Mouse (Mus musculus) midbrain, postnatal 0 days (tissue): Measurements from ENCODE around the gene Usp10. TPM values are rescaled to one million over a fixed set of nuclear protein-coding genes. Genes with fewer than 3 reads are reported as not detected.

Source experiments
- ATAC-seq: fragments of 200-750 bp; cut with Nextera tagmentation; 2 replicates; pipeline ENCODE4 v1.8.0; 2017; ENCODE audit warnings: moderate number of reproducible peaks, mild to moderate bottlenecking, moderate TSS enrichment, moderate library complexity; ENCODE audit not compliant: low FRiP score
- DNase-seq: peaks from one replicate; pipeline ENCODE4 v3.0.0-alpha.2; 2015; ENCODE audit warnings: low spot score
- H3K27ac ChIP-seq: fragments of 300-500 bp; sonication (generic); 2 replicates; pipeline ENCODE4 v1.5.1; 2014; ENCODE audit warnings: low read depth, mild to moderate bottlenecking, low read length, mixed read lengths
- H3K27me3 ChIP-seq: fragments of 300-500 bp; sonication (generic); 2 replicates; pipeline ENCODE4 v1.6.1; 2014; ENCODE audit warnings: low read length, control low read depth, mixed read lengths; ENCODE audit not compliant: insufficient read depth
- H3K36me3 ChIP-seq: fragments of 300-500 bp; sonication (generic); 2 replicates; pipeline ENCODE4 v1.6.1; 2014; ENCODE audit warnings: low read length, control low read depth, mixed read lengths; ENCODE audit not compliant: insufficient read depth
- H3K4me1 ChIP-seq: fragments of 300-500 bp; sonication (generic); 2 replicates; pipeline ENCODE4 v1.6.1; 2014; ENCODE audit warnings: mild to moderate bottlenecking, control low read depth, antibody characterized with exemption, low read length, mixed read lengths; ENCODE audit not compliant: insufficient read depth
- H3K4me2 ChIP-seq: fragments of 300-500 bp; sonication (generic); 2 replicates; pipeline ENCODE4 v1.6.1; 2014; ENCODE audit warnings: low read depth, mild to moderate bottlenecking, low read length, mixed read lengths; ENCODE audit not compliant: poor library complexity, severe bottlenecking
- H3K4me3 ChIP-seq: fragments of 300-500 bp; sonication (generic); 2 replicates; pipeline ENCODE4 v1.5.1; 2014; ENCODE audit warnings: low read depth, mild to moderate bottlenecking, low read length, moderate library complexity
- H3K9ac ChIP-seq: fragments of 300-500 bp; sonication (generic); replicated peaks from 2 replicates; pipeline ENCODE4 v1.6.1; 2014; ENCODE audit warnings: mild to moderate bottlenecking, low read length, moderate library complexity, mixed read lengths; ENCODE audit not compliant: poor library complexity, severe bottlenecking
- H3K9me3 ChIP-seq: fragments of 300-500 bp; sonication (generic); 2 replicates; pipeline ENCODE4 v1.6.1; 2016; ENCODE audit warnings: low read length, control low read depth
- CTCF ChIP-seq: IDR thresholded peaks from 2 replicates; pipeline ENCODE4 v1.5.1; 2016; ENCODE audit warnings: antibody characterized with exemption, mild to moderate bottlenecking
- WGBS: fragments of 180-500 bp; shearing (Covaris S2); extraction: QIAGEN DNeasy Blood & Tissue Kit; methylation state at CpG from one replicate; pipeline ENCODE4 v1.1.7; 2014; 5-methylcytosine and 5-hydroxymethylcytosine counted together
- polyA plus RNA-seq: library from polyadenylated mRNA; unstranded; fragments of >200 nt; fragmentation: Nextera tagmentation; extraction: Ambion mirVana; gene quantifications from 2 replicates; pipeline ENCODE4 v1.2.1, GENCODE M21; 2015
- total RNA-seq: library from RNA; depleted of rRNA; stranded (reverse); fragments of >200 nt; gene quantifications from 2 replicates; pipeline ENCODE4 v1.2.3, GENCODE M21; 2014; rRNA removed

Usp10 gene
- total RNA-seq (88.5 and 88.8 TPM in 2 replicates), polyA plus RNA-seq (93.6 and 94.6 TPM in 2 replicates)

GRCm38 (mm10) chr8:119909944-119910546 lies at the start of gene Usp10:
Usp10 (plus strand) TSS chr8:119910360.
- Histone ChIP-seq H3K4me1 (peaks cover 23% of the 10 kb centered on the region), H3K27me3 (no peaks in the 10 kb centered on the region), H3K36me3 (no peaks in the 10 kb centered on the region), H3K4me2 (peak within 1 kb of the TSS; percentile 74), H3K9ac (peak within 1 kb of the TSS; percentile 92), H3K9me3 (no peaks in the 10 kb centered on the region), H3K4me3 (peak within 1 kb of the TSS; percentile 50), H3K27ac (peak within 1 kb of the TSS; percentile 89)
- ATAC-seq (0 out of 2 replicates have a peak, but pooled peaks have one; percentile 24), DNase-seq (peak; percentile 44)
- TF ChIP-seq CTCF: no peak
- WGBS: 23% methylated on average over 13 of the region's 13 CpGs

GRCm38 (mm10) chr8:119861706-119862389 lies 48.3 kb upstream of the Usp10 start, which contains the start of gene Klhl36:
Klhl36 (plus strand) TSS chr8:119862266.
- H3K4me2 ChIP-seq: peak within 1 kb of the TSS; percentile 86
- peak within 1 kb of the TSS; percentile 87 for H3K9ac ChIP-seq
- H3K27me3 ChIP-seq: no peaks in the 10 kb centered on the region
- peaks cover 4% of the 10 kb centered on the region; the same call in 1 of the 2 replicates for H3K4me1 ChIP-seq
- DNase-seq (peak; percentile 95), ATAC-seq (peak; percentile 93)
- H3K9me3 ChIP-seq: no peaks in the 10 kb centered on the region
- peak within 1 kb of the TSS; percentile 72 for H3K27ac ChIP-seq
- TF ChIP-seq CTCF: no peak
- WGBS: under 1% methylated on average over 35 of the region's 35 CpGs
- H3K4me3 ChIP-seq: peak within 1 kb of the TSS; percentile 89
- H3K36me3 ChIP-seq: 0 out of 2 replicates have a peak, but pooled peaks cover 4% of the 10 kb centered on the region

GRCm38 (mm10) chr8:119862390-119862734 lies 47.8 kb upstream of the Usp10 start:
- peak overlapping the region; percentile 87 for H3K9ac ChIP-seq
- H3K27me3 ChIP-seq: no peaks in the 10 kb centered on the region
- H3K9me3 ChIP-seq: no peaks in the 10 kb centered on the region
- peak; percentile 12 for DNase-seq
- peak; percentile 57 for ATAC-seq
- H3K4me2 ChIP-seq: peak overlapping the region; percentile 86
- H3K4me3 ChIP-seq: peak overlapping the region; percentile 89
- TF ChIP-seq CTCF: no peak
- H3K36me3 ChIP-seq: 0 out of 2 replicates have a peak, but pooled peaks cover 4% of the 10 kb centered on the region
- peak overlapping the region; percentile 72 for H3K27ac ChIP-seq
- peaks cover 4% of the 10 kb centered on the region; the same call in 1 of the 2 replicates for H3K4me1 ChIP-seq
- WGBS: 1% methylated on average over 17 of the region's 19 CpGs

DNA sequence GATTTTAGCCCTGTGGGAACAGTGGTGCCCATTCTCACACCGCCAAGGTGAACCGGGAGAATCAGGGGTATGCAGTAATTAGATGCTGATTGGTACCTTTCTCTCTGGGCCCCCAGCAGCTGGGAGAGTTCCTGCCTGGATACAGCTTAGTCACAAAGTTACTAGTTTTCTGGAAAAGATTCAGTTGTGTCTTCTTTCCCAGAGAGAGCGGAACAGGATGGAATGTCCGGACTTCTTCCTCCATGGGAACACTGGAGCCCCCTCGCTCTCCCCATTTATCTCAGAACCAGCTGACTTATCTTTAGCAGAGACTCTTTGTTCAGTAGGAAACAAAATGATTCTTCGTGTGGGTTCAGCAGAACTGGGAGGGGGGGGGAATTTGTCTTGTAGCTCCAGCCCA lies 47.4 kb upstream of the Usp10 start:
- Histone ChIP-seq H3K4me1 (peaks cover 4% of the 10 kb centered on the region; the same call in 1 of the 2 replicates), H3K9ac (peak overlapping the region; percentile 87), H3K36me3 (0 out of 2 replicates have a peak, but pooled peaks cover 4% of the 10 kb centered on the region), H3K9me3 (no peaks in the 10 kb centered on the region), H3K4me2 (peak overlapping the region; percentile 86), H3K27ac (peak overlapping the region; percentile 72; the same call in 1 of the 2 replicates), H3K27me3 (no peaks in the 10 kb centered on the region), H3K4me3 (peak overlapping the region; percentile 89)
- TF ChIP-seq CTCF: no peak
- ATAC-seq: peak; percentile 31; the same call in 1 of the 2 replicates
- 4% methylated on average over 6 of the region's 6 CpGs for WGBS
- peak; percentile 9 for DNase-seq

GRCm38 (mm10) chr8:119869616-119870015 lies 40.5 kb upstream of the Usp10 start:
- H3K9me3 ChIP-seq: no peaks in the 10 kb centered on the region
- no peaks in the 10 kb centered on the region for H3K27me3 ChIP-seq
- DNase-seq (no peak), ATAC-seq (no peak)
- H3K4me3 ChIP-seq: no peak overlapping the region
- no peak for TF ChIP-seq CTCF
- H3K27ac ChIP-seq: no peak overlapping the region
- H3K36me3 ChIP-seq: peaks cover 35% of the 10 kb centered on the region
- 86% methylated on average over 20 of the region's 20 CpGs for WGBS
- no peak overlapping the region for H3K4me2 ChIP-seq
- no peak overlapping the region for H3K9ac ChIP-seq
- no peaks in the 10 kb centered on the region for H3K4me1 ChIP-seq

DNA sequence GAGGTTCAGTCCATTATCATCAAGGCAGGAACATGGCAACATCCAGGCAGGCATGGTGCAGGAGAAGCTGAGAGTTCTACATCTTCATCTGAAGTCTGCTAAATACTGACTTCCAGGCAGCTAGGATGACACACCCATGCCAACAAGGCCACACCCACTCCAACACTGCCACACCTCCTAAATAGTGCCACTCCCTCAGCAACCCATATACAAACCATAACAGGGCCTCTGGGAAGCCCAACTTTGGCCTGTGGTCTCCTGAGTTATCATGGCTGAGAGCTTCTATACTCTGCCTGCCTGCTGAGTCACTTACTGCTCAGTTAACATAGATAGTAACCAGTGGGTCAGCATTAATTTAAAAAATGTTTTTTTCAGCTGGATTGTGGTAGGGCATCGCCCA lies 37.0 kb upstream of the Usp10 start:
- Histone ChIP-seq H3K27ac (no peak overlapping the region), H3K4me2 (no peak overlapping the region), H3K27me3 (no peaks in the 10 kb centered on the region), H3K9ac (no peak overlapping the region), H3K36me3 (peaks cover 44% of the 10 kb centered on the region), H3K9me3 (no peaks in the 10 kb centered on the region), H3K4me1 (no peaks in the 10 kb centered on the region), H3K4me3 (no peak overlapping the region)
- TF ChIP-seq CTCF: no peak
- 94% methylated on average over 1 of the region's 1 CpGs for WGBS
- no peak for ATAC-seq
- DNase-seq: no peak
